Mouse (Mus musculus) heart, adult 9 months (tissue): ENCODE data around the gene Dtnbp1.

Experiments used
- DNase-seq, 2 experiments: peaks; one replicate each; pipeline ENCODE4 v3.0.0; 2022; ENCODE audit warnings: low spot score in 2 of 2

The Dtnbp1 gene

DNA sequence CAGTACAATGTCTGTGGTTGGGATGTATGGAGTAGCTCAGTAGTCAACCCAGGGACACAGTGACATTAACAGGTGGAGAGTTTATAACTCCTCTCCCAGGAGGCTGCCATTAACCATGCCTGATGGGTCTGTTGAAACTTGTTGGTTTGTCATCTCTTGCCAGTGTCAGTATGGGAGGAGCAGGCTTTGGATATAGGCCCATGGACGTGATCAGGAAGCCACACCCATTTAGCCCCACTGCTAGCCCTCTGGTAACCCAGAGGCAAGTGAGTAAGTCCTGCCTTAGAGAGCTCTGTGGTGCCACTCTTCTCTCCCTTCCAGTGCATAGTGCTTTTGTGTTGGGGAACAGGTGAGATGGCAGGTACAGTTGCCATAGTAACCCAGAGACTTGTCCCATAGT lies 97.7 kb downstream of the Dtnbp1 start:
- no peak for DNase-seq

DNA sequence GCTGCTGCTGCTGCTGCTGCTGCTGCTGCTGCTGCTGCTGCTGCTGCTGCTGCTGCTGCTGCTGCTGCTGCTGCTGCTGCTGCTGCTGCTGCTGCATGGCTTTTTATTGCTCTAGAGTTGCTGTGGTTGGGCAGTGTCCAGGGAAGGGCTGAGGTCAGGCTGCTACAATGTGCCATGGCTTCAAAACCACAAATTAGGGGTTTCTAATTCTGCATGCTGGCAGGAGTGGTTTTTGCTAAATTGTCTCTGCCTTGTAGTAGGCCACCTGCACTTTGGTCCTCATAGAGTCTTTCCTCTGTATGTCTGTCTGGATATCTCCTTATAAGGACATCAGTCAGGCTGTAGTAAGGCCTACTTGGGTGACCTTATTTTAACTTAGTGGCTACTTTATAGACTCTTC lies 98.5 kb downstream of the Dtnbp1 start:
- DNase-seq = no peak

DNA sequence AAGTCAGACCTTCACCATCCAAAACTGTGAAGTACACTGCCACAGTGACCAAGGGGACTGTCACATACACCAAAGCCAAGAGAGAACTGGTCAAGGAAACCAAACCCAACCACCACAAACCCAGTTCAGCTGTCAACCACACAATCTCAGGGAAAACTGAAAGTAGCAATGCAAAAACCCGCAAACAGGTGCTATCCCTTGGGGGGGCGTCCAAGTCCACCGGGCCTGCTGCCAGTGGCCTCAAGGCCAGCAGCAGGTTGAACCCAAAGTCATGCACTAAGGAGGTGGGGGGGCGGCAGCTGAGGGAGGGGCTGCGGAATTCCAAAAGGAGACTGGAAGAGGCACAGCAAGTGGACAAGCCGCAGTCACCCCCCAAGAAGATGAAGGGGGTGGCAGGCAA lies 99.6 kb downstream of the Dtnbp1 start:
- DNase-seq = no peak

DNA sequence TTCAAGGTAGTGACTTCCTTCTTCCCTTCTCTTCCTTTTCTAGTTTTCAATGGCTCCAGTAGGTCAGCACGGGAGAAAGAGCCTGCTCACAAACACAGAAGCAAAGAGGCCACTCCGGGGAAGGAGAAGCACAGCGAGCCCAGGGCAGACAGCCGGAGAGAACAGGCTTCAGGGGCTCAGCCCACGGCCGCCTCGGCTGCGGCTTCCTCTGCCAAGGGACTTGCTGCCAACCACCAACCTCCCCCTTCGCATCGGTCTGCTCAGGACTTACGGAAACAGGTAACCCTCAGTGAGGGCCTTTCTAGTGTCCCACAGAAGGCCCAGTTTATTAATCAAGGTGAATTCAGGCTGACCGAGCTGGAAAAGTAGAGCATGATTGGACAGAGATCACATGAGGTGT lies 105.7 kb downstream of the Dtnbp1 start:
- no peak for DNase-seq

DNA sequence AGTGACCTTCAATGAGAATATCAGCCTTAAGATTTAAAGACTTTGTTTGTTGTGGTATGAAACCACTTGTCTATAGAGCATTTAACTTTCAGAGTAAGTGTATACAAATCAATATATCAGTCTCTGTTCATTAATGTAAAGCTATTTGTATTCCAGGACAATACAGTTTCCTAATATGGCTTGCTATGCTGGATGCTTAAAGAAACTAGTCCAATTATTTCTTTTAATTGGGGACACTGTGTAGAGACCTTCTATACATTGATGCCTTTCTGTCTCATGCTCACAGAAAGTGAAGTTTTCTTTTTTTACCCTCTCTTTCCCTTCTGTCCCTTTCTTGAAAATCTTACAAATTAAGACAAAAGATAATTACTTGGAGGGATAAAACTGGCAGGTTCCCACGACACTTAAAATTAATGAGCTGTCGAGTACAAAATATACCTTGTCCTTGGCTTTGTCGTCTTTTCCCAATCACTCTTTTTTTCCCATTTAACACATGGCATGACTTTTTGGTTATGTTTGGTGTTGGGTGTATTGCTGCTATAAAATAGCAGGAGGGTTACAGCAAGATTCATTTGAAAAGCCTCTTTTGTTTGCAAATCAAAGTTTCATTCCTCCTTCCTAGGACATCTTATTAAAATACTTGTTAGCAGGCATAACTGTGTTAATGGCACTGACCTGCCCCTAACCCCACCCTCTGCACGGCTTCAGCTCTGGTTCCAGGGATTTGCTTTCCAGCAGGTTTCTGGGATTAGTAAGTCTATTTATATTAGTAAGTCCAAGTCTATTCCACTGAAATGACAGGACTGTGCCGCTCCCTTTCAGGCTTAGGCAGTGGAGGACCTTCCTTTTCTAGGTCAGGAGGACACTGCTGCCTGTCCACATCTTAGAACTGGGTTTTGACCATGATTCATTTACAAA lies 109.9 kb downstream of the Dtnbp1 start:
- DNase-seq = no peak

- DNase-seq = no peak
Observed at GRCm38 (mm10) chr13:44890612-44891011, 111.3 kb downstream of the Dtnbp1 start.

DNA sequence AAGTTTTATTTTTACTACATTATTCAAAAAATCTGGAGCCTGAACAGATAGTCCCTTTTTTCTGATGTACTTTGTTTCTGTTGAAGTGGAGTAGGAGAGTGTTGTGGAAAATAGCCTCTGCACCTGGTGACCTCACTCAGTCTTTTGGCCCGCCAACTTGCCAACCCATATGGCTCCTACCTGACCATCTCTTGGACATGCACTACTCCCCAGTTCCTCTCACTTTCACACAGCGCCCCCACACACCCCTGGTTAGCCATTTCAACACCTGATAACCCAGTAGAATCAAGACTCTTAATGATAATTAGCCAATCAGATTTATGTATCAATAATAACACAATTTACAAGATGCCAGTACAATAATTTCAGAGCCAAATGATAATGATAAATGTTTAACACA lies 115.7 kb downstream of the Dtnbp1 start:
- DNase-seq = no peak

GRCm38 (mm10) chr13:44881001-44881400 lies 120.9 kb downstream of the Dtnbp1 start:
- no peak for DNase-seq

DNA sequence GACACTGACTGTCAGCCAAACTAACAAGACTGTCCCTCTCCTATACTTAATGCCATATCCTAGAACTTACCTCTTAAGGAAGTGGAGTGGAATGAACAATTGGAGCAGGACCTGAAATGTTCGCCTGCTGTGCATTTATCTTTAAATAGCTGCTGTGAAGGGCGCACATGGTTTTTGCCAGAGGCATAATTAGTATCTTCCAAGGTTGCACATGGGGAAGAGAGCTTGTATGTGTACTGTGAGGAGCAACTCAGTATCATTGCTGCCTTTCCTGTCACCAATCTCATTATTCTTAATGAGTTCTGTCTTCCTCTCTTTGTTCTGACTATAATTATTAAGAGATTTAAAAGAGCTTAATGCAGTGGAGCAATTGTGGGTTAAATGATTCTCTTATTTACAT lies 125.1 kb downstream of the Dtnbp1 start:
- DNase-seq = no peak
